Mouse (Mus musculus): ENCODE data around the gene Sirt2. TPM values are rescaled to one million over a fixed set of nuclear protein-coding genes. Genes with fewer than 3 reads are reported as not detected.

The Sirt2 gene
- total and polyA plus RNA-seq, 2 experiments from 2014 or later, result 44.7 to 60.6 TPM

DNA sequence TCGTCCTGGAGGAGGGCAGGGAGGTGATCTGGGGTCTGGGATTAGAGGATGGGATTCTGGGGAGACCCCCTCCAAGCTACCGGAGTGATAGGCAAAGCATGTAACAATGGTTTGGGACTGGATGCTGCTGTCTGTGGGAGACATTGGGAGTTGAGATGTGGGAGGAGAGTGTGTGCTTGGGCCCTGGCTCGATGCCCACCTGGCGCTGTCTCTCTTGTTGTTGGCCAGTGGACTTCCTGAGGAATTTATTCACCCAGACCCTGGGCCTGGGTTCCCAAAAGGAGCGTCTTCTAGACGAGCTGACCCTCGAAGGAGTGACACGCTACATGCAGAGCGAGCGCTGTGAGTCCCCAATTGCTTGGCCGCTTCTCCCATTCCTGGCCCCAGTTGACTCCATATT, 5.3 kb downstream of the Sirt2 start:
- H3K36me3 ChIP-seq (replicated peaks; ENCODE audit: control insufficient read depth, insufficient read depth, low read length), result 0 out of 2 replicates have a peak, but pooled peaks cover 4% of the 10 kb centered on the region
- no peaks in the 10 kb centered on the region for H3K9me3 ChIP-seq (replicated peaks; ENCODE audit: control insufficient read depth, low read length)
- DNase-seq (ENCODE audit: low spot score), result no peak
- H3K27me3 ChIP-seq (ENCODE audit: control insufficient read depth, insufficient read depth, low read length), result no peaks in the 10 kb centered on the region
- H3K9ac ChIP-seq (replicated peaks; ENCODE audit: low read depth, low read length), result no peak overlapping the region
- H3K27ac ChIP-seq (ENCODE audit: low read depth), result no peak overlapping the region
- TF ChIP-seq EP300 (IDR thresholded peaks at IDR 0.05; ENCODE audit: low read depth) (no peak), CTCF (IDR thresholded peaks at IDR 0.05; ENCODE audit: low read depth) (no peak)
- peaks cover 6% of the 10 kb centered on the region for H3K4me1 ChIP-seq (ENCODE audit: control insufficient read depth, insufficient read depth)
- WGBS, result 78% methylated on average over 11 of the region's 11 CpGs
- no peak for ATAC-seq (ENCODE audit: insufficient read depth, low read depth)
- no peak overlapping the region for H3K4me3 ChIP-seq (ENCODE audit: low read depth, low read length)
- no peak overlapping the region for H3K4me2 ChIP-seq (ENCODE audit: low read depth, low read length)

DNA sequence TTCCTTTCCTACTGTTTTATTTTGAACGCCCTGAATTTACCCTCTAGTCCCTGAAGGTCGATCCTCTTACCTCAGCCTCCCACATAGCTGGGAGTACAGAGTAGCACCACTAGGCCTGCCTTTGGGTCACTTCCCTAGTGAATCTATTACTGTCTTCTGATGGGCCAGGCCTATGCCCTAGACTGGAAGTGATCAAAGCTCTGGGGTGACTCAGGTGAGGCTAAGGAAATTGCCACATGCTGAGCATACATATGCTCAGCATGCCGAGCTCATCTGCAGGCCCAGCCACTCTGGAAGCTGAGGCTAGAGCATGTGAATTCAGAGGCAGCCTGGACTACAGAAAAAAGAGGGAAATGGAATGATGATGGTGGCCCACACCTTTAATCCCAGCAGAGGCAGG, 6.6 kb downstream of the Sirt2 start:
- no peak for TF ChIP-seq CTCF (IDR thresholded peaks at IDR 0.05; ENCODE audit: low read depth)
- no peak for TF ChIP-seq EP300 (IDR thresholded peaks at IDR 0.05; ENCODE audit: low read depth)
- no peak overlapping the region for H3K4me3 ChIP-seq (ENCODE audit: low read depth, low read length)
- no peaks in the 10 kb centered on the region for H3K27me3 ChIP-seq (ENCODE audit: control insufficient read depth, insufficient read depth, low read length)
- DNase-seq (ENCODE audit: low spot score), result peak; percentile 41
- H3K9me3 ChIP-seq (replicated peaks; ENCODE audit: control insufficient read depth, low read length), result no peaks in the 10 kb centered on the region
- H3K27ac ChIP-seq (ENCODE audit: low read depth), result peak overlapping the region; percentile 34; the same call in 1 of the 2 replicates
- H3K9ac ChIP-seq (replicated peaks; ENCODE audit: low read depth, low read length), result no peak overlapping the region
- no peak overlapping the region for H3K4me2 ChIP-seq (ENCODE audit: low read depth, low read length)
- 55% methylated on average over 3 of the region's 3 CpGs for WGBS
- ATAC-seq (ENCODE audit: insufficient read depth, low read depth), result peak; percentile 40
- no peaks in the 10 kb centered on the region for H3K4me1 ChIP-seq (ENCODE audit: control insufficient read depth, insufficient read depth)
- 0 out of 2 replicates have a peak, but pooled peaks cover 9% of the 10 kb centered on the region for H3K36me3 ChIP-seq (replicated peaks; ENCODE audit: control insufficient read depth, insufficient read depth, low read length)

DNA sequence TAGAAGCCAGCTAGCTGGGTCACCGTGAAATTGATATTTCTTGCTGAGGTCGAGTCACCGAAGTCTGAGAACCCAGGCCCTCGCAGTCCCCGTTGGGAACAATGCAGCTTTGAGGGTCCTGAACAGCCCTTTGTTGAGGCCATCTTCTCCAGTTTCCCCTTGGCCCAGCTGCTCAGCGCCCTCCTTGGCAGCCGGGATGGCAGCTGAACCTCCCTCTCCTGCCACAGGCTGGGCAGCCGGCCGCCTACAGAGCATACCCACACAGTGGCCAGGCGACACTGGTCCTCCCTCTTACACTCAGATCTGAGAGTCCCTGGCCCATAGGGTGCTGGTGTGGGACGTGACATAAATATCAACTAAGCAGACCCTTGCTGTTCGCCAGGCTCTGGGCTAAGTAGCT, 7.6 kb downstream of the Sirt2 start:
- WGBS, result 89% methylated on average over 12 of the region's 12 CpGs

DNA sequence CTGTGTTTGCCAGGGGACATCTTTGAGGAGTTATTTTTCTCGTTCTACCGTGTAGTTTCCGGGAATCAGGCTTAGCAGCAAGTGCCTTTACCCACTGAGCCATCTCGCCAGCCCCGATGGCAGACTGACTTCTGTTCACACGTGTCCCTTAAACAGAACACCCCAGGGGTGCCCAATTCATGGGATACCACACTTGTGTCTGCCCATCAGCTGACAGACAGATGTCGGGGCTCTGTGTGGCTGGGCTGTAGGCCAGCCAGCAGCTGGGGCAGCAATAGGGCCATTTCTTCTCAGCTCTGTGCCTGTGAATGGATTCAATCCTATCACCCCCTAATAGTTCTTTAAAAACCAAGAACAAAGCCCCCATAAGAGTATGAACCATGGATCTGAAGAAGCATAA, 8.6 kb downstream of the Sirt2 start:
- Histone ChIP-seq H3K9ac (replicated peaks; ENCODE audit: low read depth, low read length) (no peak overlapping the region), H3K4me3 (ENCODE audit: low read depth, low read length) (no peak overlapping the region), H3K27me3 (ENCODE audit: control insufficient read depth, insufficient read depth, low read length) (no peaks in the 10 kb centered on the region), H3K4me1 (ENCODE audit: control insufficient read depth, insufficient read depth) (no peaks in the 10 kb centered on the region), H3K36me3 (replicated peaks; ENCODE audit: control insufficient read depth, insufficient read depth, low read length) (0 out of 2 replicates have a peak, but pooled peaks cover 9% of the 10 kb centered on the region), H3K9me3 (replicated peaks; ENCODE audit: control insufficient read depth, low read length) (no peaks in the 10 kb centered on the region), H3K4me2 (ENCODE audit: low read depth, low read length) (no peak overlapping the region), H3K27ac (ENCODE audit: low read depth) (no peak overlapping the region)
- TF ChIP-seq EP300 (IDR thresholded peaks at IDR 0.05; ENCODE audit: low read depth), result no peak
- no peak for TF ChIP-seq CTCF (IDR thresholded peaks at IDR 0.05; ENCODE audit: low read depth)
- DNase-seq (ENCODE audit: low spot score) (no peak), ATAC-seq (ENCODE audit: insufficient read depth, low read depth) (no peak)
- WGBS, result 83% methylated on average over 7 of the region's 7 CpGs

More for the DNA sequence above, 7.6 kb downstream of the Sirt2 start:
- Histone ChIP-seq H3K4me2 (ENCODE audit: low read depth, low read length) (no peak overlapping the region), H3K27me3 (ENCODE audit: control insufficient read depth, insufficient read depth, low read length) (no peaks in the 10 kb centered on the region), H3K9ac (replicated peaks; ENCODE audit: low read depth, low read length) (no peak overlapping the region), H3K36me3 (replicated peaks; ENCODE audit: control insufficient read depth, insufficient read depth, low read length) (0 out of 2 replicates have a peak, but pooled peaks cover 9% of the 10 kb centered on the region), H3K4me3 (ENCODE audit: low read depth, low read length) (no peak overlapping the region), H3K9me3 (replicated peaks; ENCODE audit: control insufficient read depth, low read length) (no peaks in the 10 kb centered on the region), H3K27ac (ENCODE audit: low read depth) (no peak overlapping the region), H3K4me1 (ENCODE audit: control insufficient read depth, insufficient read depth) (no peaks in the 10 kb centered on the region)
- ATAC-seq (ENCODE audit: insufficient read depth, low read depth) (no peak), DNase-seq (ENCODE audit: low spot score) (no peak)
- no peak for TF ChIP-seq EP300 (IDR thresholded peaks at IDR 0.05; ENCODE audit: low read depth)

DNA sequence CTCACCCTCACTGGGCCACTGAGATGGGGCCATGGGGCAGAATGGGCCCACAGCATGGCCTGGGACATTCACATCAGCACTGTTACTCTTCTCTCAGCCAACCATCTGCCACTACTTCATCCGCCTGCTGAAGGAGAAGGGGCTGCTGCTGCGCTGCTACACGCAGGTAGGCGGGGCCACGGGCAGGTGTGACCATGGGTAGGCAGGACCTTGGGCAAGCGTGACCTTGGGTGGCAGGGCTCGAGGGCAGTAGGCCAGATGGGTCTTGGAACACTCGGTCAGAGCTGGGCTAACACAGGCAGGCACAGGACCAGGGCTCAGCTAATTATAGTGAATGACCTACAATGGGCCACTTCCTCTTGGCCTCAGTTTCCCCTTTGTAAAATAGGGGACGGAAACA, 12.3 kb downstream of the Sirt2 start:
- no peak overlapping the region for H3K4me3 ChIP-seq (ENCODE audit: low read depth, low read length)
- ATAC-seq (ENCODE audit: insufficient read depth, low read depth) (no peak), DNase-seq (ENCODE audit: low spot score) (no peak)
- H3K4me2 ChIP-seq (ENCODE audit: low read depth, low read length), result no peak overlapping the region
- H3K36me3 ChIP-seq (replicated peaks; ENCODE audit: control insufficient read depth, insufficient read depth, low read length), result peaks cover 24% of the 10 kb centered on the region
- no peaks in the 10 kb centered on the region for H3K4me1 ChIP-seq (ENCODE audit: control insufficient read depth, insufficient read depth)
- 83% methylated on average over 9 of the region's 9 CpGs for WGBS
- TF ChIP-seq EP300 (IDR thresholded peaks at IDR 0.05; ENCODE audit: low read depth), result no peak
- no peak for TF ChIP-seq CTCF (IDR thresholded peaks at IDR 0.05; ENCODE audit: low read depth)
- H3K27ac ChIP-seq (ENCODE audit: low read depth), result no peak overlapping the region
- no peak overlapping the region for H3K9ac ChIP-seq (replicated peaks; ENCODE audit: low read depth, low read length)
- no peaks in the 10 kb centered on the region for H3K27me3 ChIP-seq (ENCODE audit: control insufficient read depth, insufficient read depth, low read length)
- no peaks in the 10 kb centered on the region for H3K9me3 ChIP-seq (replicated peaks; ENCODE audit: control insufficient read depth, low read length)

DNA sequence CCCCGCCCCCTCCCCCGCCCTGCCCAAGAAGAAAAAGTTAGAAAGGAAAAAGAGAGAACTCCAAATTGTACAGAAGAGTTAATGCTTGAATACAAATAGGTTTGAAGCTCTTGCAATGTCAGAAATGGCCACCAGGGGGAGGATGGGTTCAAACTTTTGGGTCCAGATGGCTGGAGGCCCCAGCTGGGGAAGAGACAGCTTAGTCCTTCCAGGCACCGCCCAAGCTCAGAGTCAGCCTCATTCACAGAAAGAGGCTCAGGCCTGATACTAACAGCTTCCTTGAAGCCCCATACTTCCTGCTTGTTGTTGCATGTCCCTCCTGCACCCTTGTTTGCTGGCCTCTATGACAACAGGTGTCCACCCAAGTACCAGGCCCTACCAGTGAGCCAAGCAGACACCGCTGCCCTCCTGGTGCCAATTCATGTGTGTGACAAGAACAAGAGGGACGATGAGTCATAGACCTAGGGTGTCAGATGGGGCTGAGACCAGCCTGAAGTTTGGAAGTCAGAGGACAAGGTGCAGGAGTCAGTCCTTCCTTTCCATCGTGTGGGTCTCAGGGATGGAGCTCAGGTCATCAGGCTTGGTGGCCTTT, 13.6 kb downstream of the Sirt2 start:
- peak; percentile 73 for ATAC-seq (ENCODE audit: insufficient read depth, low read depth)
- Histone ChIP-seq H3K4me3 (ENCODE audit: low read depth, low read length) (no peak overlapping the region), H3K9me3 (replicated peaks; ENCODE audit: control insufficient read depth, low read length) (no peaks in the 10 kb centered on the region), H3K27me3 (ENCODE audit: control insufficient read depth, insufficient read depth, low read length) (no peaks in the 10 kb centered on the region), H3K27ac (ENCODE audit: low read depth) (peak overlapping the region; percentile 56; the same call in 1 of the 2 replicates), H3K4me2 (ENCODE audit: low read depth, low read length) (no peak overlapping the region), H3K4me1 (ENCODE audit: control insufficient read depth, insufficient read depth) (no peaks in the 10 kb centered on the region), H3K9ac (replicated peaks; ENCODE audit: low read depth, low read length) (no peak overlapping the region), H3K36me3 (replicated peaks; ENCODE audit: control insufficient read depth, insufficient read depth, low read length) (peaks cover 29% of the 10 kb centered on the region)
- 41% methylated on average over 6 of the region's 6 CpGs for WGBS
- DNase-seq (ENCODE audit: low spot score), result peak; percentile 85
- TF ChIP-seq EP300 (IDR thresholded peaks at IDR 0.05; ENCODE audit: low read depth) (no peak), CTCF (IDR thresholded peaks at IDR 0.05; ENCODE audit: low read depth) (peak; percentile 83)

All from heart, postnatal 0 days (tissue).